Mouse (Mus musculus) ES-Bruce4 (cell line): ENCODE measurements around the gene Fxyd5. TPM values are rescaled to one million over a fixed set of nuclear protein-coding genes. Genes with fewer than 3 reads are reported as not detected.

Experiments
- H3K27ac ChIP-seq: 2 replicates; pipeline ENCODE4 v1.5.1; 2012; ENCODE audit warnings: low read length, inconsistent platforms; ENCODE audit not compliant: insufficient read depth
- H3K27me3 ChIP-seq: 2 replicates; pipeline ENCODE4 v1.6.1; 2012; ENCODE audit warnings: mild to moderate bottlenecking, low read length, inconsistent platforms; ENCODE audit not compliant: control insufficient read depth, poor library complexity, insufficient read depth, severe bottlenecking
- H3K36me3 ChIP-seq: 2 replicates; pipeline ENCODE4 v1.6.1; 2012; ENCODE audit warnings: inconsistent platforms, mild to moderate bottlenecking, low read length, moderate library complexity; ENCODE audit not compliant: control insufficient read depth, poor library complexity, insufficient read depth, severe bottlenecking
- H3K4me1 ChIP-seq: one replicate; pipeline ENCODE4 v1.8.1; 2011; ENCODE audit warnings: low read length; ENCODE audit not compliant: control insufficient read depth, insufficient read depth
- H3K4me3 ChIP-seq: 2 replicates; pipeline ENCODE4 v1.5.1; 2011; ENCODE audit warnings: low read depth, mild to moderate bottlenecking, low read length
- H3K9ac ChIP-seq: 2 replicates; pipeline ENCODE4 v1.6.1; 2012; ENCODE audit warnings: low read depth, mild to moderate bottlenecking, inconsistent platforms; ENCODE audit not compliant: poor library complexity, severe bottlenecking
- H3K9me3 ChIP-seq: replicated peaks from 2 replicates; pipeline ENCODE4 v1.6.1; 2012; ENCODE audit warnings: mild to moderate bottlenecking, low read length, inconsistent platforms; ENCODE audit not compliant: control insufficient read depth, poor library complexity, insufficient read depth, severe bottlenecking
- CTCF ChIP-seq: IDR thresholded peaks from one replicate; pipeline ENCODE4 v1.8.1; 2011; ENCODE audit warnings: low read depth, low read length
- EP300 ChIP-seq: IDR thresholded peaks from 2 replicates; pipeline ENCODE4 v1.6.1; 2011; ENCODE audit warnings: low read depth, low read length; ENCODE audit not compliant: insufficient read depth
- POLR2A ChIP-seq: IDR thresholded peaks from one replicate; pipeline ENCODE4 v1.8.1; 2011; ENCODE audit warnings: low read length; ENCODE audit not compliant: insufficient read depth
- polyA plus RNA-seq: library from polyadenylated mRNA; stranded (reverse); fragments of >200 nt; gene quantifications from 2 replicates; pipeline ENCODE4 v1.2.4, GENCODE M21; 2011; ENCODE audit warnings: low read depth; ENCODE audit not compliant: missing spikeins, insufficient read depth, insufficient read length

The Fxyd5 gene
- polyA plus RNA-seq, 1 experiment = 6.0 TPM

DNA sequence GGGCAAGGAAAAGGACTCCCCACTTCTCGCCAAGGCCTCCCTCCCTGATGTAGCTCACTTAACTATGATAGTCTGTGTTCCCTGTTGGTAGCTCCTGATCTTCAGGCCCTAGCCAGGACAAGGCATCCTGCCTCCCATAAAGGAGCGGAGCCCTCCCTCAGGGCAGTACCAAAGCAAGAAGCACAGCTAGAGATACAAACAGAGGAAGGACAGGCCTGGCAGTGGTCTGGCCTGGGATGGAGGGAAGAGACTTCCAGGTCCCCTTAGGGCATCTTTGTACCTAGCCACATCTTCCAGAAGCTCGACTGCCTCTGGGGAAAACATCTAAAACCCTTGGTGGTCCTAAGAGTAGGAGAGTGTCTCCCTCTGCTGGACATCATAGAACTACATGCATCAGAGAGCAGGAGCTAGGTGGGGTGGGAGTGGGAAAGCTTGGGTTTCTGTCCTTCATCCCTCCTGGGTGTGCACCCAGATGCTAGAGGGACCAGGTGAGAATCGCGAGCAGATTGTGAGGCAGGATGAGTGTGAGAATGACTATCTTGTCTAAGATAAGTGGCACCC, 35.7 kb upstream of the Fxyd5 start:
- Histone ChIP-seq H3K27me3 (no peaks in the 10 kb centered on the region), H3K4me3 (no peak overlapping the region), H3K9me3 (no peaks in the 10 kb centered on the region), H3K27ac (no peak overlapping the region), H3K9ac (no peak overlapping the region), H3K4me1 (no peaks in the 10 kb centered on the region), H3K36me3 (no peaks in the 10 kb centered on the region)
- TF ChIP-seq CTCF (peak; percentile 44), POLR2A (no peak), EP300 (no peak)

DNA sequence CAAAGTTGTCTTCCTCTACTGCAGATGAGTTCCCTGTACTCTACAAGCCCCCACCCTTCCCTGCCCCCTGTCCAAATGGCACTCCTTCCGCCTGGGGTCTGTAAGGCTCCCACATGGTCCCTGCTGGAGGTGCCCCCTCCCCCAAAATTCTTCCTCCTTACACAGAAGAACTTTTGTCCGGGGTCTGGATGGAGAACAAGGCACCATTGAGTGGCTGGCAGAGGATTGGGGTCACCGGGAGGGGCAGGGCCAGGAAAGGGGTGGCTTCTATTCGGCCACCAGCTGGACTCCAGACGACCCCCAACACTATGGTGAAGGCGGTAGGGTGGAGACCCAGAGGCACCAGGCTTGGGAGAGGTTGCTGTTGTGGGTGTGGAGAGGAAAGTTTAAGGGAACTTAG, 35.2 kb upstream of the Fxyd5 start:
- H3K4me3 ChIP-seq = no peak overlapping the region
- no peaks in the 10 kb centered on the region for H3K4me1 ChIP-seq
- no peaks in the 10 kb centered on the region for H3K27me3 ChIP-seq
- TF ChIP-seq POLR2A = no peak
- no peak for TF ChIP-seq CTCF
- TF ChIP-seq EP300 = no peak
- no peak overlapping the region for H3K9ac ChIP-seq
- H3K9me3 ChIP-seq = no peaks in the 10 kb centered on the region
- no peaks in the 10 kb centered on the region for H3K36me3 ChIP-seq
- H3K27ac ChIP-seq = no peak overlapping the region

DNA sequence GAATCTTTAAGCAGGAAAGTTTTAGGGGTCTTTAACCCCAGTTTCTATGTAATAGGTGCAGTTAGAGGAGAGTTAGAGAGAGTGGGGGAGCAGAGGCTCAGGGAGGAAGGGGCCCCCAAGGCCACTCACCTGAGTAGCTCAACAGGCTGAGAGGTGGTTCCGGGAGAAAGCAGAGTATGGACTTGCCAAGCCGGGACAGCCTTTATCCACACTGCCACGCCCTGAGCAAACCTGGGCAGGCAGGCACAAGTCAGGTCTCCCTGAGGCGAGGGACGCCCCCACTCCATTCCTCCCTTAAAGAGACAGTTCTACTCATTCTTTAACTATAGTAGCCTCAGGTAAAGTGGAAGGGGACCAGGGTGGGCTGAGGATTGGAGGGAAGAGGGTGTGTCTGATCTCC, 34.2 kb upstream of the Fxyd5 start, which contains the start of gene Fxyd3:
Fxyd3 (minus strand) TSS at position 213 of the 400 bp plus-strand sequence.
- Histone ChIP-seq H3K9ac (no peak within 1 kb of the TSS), H3K36me3 (no peaks in the 10 kb centered on the region), H3K4me1 (peaks cover 3% of the 10 kb centered on the region), H3K9me3 (no peaks in the 10 kb centered on the region), H3K27me3 (no peaks in the 10 kb centered on the region), H3K4me3 (no peak within 1 kb of the TSS), H3K27ac (no peak within 1 kb of the TSS)
- TF ChIP-seq POLR2A (no peak), CTCF (no peak), EP300 (no peak)

DNA sequence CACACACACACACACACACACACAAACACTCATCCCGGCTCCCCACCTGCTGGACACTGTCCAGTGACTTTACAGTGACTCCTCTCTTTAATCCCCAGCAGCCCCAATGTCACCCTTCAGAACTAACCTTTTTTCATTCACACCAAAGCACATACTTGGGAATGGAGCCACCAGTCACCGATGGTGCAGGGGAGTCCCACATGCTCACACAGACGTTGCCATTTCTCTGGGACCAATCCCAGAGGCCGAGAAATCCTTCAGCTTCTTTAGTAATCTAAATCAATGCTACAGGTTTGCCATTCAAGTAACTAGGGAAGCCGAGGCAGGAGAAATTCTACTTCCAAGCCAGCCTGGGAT, 32.4 kb upstream of the Fxyd5 start:
- Histone ChIP-seq H3K27me3 (no peaks in the 10 kb centered on the region), H3K27ac (no peak overlapping the region), H3K9me3 (no peaks in the 10 kb centered on the region), H3K9ac (no peak overlapping the region), H3K4me1 (peaks cover 3% of the 10 kb centered on the region), H3K36me3 (no peaks in the 10 kb centered on the region), H3K4me3 (no peak overlapping the region)
- TF ChIP-seq CTCF (no peak), EP300 (no peak), POLR2A (no peak)

DNA sequence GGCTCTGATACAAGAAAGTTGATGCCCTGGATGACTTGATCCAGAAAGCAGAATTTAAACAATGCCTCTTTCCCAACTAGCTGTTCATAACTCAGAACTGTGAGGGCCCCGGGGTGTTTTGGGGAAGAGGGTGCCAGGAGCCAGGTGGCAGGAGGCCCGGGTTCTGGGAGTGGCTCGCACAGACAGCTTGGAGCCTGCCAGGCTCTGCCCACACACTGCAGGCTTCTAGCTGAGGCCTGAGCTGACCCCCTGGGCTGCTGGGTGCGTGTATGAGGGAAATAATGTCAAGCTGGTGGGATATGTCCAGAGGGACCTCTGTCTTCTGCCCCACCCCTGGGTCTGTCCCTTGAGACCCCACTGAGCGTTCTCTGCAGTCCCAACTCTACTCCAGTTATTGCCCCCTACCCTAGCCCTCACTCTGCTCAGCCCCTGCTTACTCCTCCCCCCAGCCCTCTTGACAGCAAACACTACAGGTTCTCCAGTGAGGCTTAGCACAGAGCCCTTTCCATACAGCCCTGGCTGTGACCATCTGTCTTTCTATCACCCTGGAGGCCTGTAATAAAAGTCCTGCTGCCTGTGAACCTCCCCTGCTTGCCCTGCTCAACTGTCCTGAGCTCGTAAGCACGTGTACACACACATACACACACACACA, 31.9 kb upstream of the Fxyd5 start:
- Histone ChIP-seq H3K27ac (no peak overlapping the region), H3K9me3 (no peaks in the 10 kb centered on the region), H3K9ac (no peak overlapping the region), H3K4me1 (peaks cover 3% of the 10 kb centered on the region), H3K4me3 (no peak overlapping the region), H3K36me3 (no peaks in the 10 kb centered on the region), H3K27me3 (no peaks in the 10 kb centered on the region)
- no peak for TF ChIP-seq CTCF
- TF ChIP-seq POLR2A = no peak
- TF ChIP-seq EP300 = no peak

DNA sequence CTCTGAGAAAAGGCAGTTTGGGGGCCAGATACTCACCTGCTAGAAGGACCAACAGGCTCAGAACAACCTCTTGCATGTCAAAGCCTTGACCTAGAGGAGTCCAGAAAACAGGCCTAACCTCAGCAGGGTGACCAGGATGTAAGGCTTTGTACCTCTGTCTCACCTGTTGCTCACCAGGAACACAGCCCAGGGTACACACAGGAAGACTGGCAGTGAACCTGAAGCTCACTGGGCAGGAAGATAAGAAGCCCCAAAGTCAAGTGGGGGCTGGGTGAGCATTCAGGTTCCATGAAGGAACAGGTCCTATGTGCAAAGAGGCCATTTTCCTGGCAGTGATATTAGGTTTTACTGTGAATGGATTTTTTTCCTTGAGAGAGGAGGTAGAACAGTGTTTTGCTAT, 31.3 kb upstream of the Fxyd5 start:
- Histone ChIP-seq H3K4me1 (peaks cover 3% of the 10 kb centered on the region), H3K4me3 (no peak overlapping the region), H3K9ac (no peak overlapping the region), H3K36me3 (no peaks in the 10 kb centered on the region), H3K27me3 (no peaks in the 10 kb centered on the region), H3K27ac (no peak overlapping the region), H3K9me3 (no peaks in the 10 kb centered on the region)
- no peak for TF ChIP-seq POLR2A
- TF ChIP-seq CTCF = no peak
- no peak for TF ChIP-seq EP300
